Mouse (Mus musculus) heart, embryonic 14.5 days (tissue): ENCODE measurements around the gene Flt3l. TPM values are rescaled to one million over a fixed set of nuclear protein-coding genes. Genes with fewer than 3 reads are reported as not detected.
A peak's percentile ranks its signal among the peaks of the same experiment; 100 is the strongest.

Source experiments
- ATAC-seq: fragments of 200-750 bp; cut with Nextera tagmentation; 2 replicates; pipeline ENCODE4 v1.8.0; 2017; ENCODE audit warnings: low read depth, moderate TSS enrichment; ENCODE audit not compliant: insufficient number of reproducible peaks, insufficient read depth, low FRiP score
- H3K27ac ChIP-seq, 2 experiments: fragments of 200-500 bp in 1 of 2; fragments of 300-500 bp in 1 of 2; sonication (generic) in 1 of 2; replicated peaks in 1 of 2; 2 replicates each; pipeline ENCODE4 v1.5.1; 2012 to 2014; ENCODE audit warnings: low read depth in 2 of 2, low read length in 2 of 2, control low read depth in 1 of 2, mild to moderate bottlenecking in 1 of 2, mixed read lengths in 1 of 2; ENCODE audit not compliant: control insufficient read depth in 1 of 2, insufficient read depth in 1 of 2
- H3K27me3 ChIP-seq: fragments of 300-500 bp; sonication (generic); 2 replicates; pipeline ENCODE4 v1.6.1; 2014; ENCODE audit warnings: mild to moderate bottlenecking, low read length, control low read depth; ENCODE audit not compliant: control insufficient read depth, insufficient read depth
- H3K36me3 ChIP-seq: fragments of 300-500 bp; sonication (generic); 2 replicates; pipeline ENCODE4 v1.6.1; 2014; ENCODE audit warnings: mild to moderate bottlenecking, control low read depth, low read length, mixed read lengths; ENCODE audit not compliant: control insufficient read depth, insufficient read depth
- H3K4me1 ChIP-seq, 2 experiments: fragments of 200-500 bp in 1 of 2; fragments of 300-500 bp in 1 of 2; sonication (generic) in 1 of 2; 2 replicates each; pipeline ENCODE4 v1.6.1; 2012 to 2014; ENCODE audit warnings: low read length in 2 of 2, control low read depth in 1 of 2, mixed read lengths in 1 of 2; ENCODE audit not compliant: control insufficient read depth in 2 of 2, insufficient read depth in 2 of 2
- H3K4me2 ChIP-seq: fragments of 300-500 bp; sonication (generic); 2 replicates; pipeline ENCODE4 v1.6.1; 2014; ENCODE audit warnings: mild to moderate bottlenecking, low read length
- H3K4me3 ChIP-seq, 2 experiments: fragments of 200-500 bp in 1 of 2; fragments of 300-500 bp in 1 of 2; sonication (generic) in 1 of 2; 2 replicates each; pipeline ENCODE4 v1.5.1; 2012 to 2014; ENCODE audit warnings: low read length in 2 of 2, mild to moderate bottlenecking in 2 of 2, control low read depth in 1 of 2, low read depth in 1 of 2, moderate library complexity in 1 of 2; ENCODE audit not compliant: control insufficient read depth in 1 of 2, insufficient read depth in 1 of 2
- H3K9ac ChIP-seq: fragments of 300-500 bp; sonication (generic); 2 replicates; pipeline ENCODE4 v1.6.1; 2014; ENCODE audit warnings: mild to moderate bottlenecking, low read length
- H3K9me3 ChIP-seq: fragments of 300-500 bp; sonication (generic); 2 replicates; pipeline ENCODE4 v1.6.1; 2016; ENCODE audit warnings: low read length, control low read depth; ENCODE audit not compliant: control insufficient read depth
- WGBS: fragments of 180-500 bp; shearing (Covaris S2); extraction: QIAGEN DNeasy Blood & Tissue Kit; methylation state at CpG from one replicate; pipeline ENCODE4 v1.1.7; 2014; 5-methylcytosine and 5-hydroxymethylcytosine counted together
- polyA plus RNA-seq: library from polyadenylated mRNA; unstranded; fragments of >200 nt; fragmentation: Nextera tagmentation; extraction: Ambion mirVana; gene quantifications from 2 replicates; pipeline ENCODE4 v1.2.1, GENCODE M21; 2014

The Flt3l gene
- polyA plus RNA-seq, 1 experiment from 2014 or later = 1.3 TPM

GRCm38 (mm10) chr7:45122561-45123185 lies 13.6 kb downstream of the Flt3l start:
- Histone ChIP-seq H3K4me2 (peak overlapping the region; percentile 71), H3K36me3 (peaks cover 83% of the 10 kb centered on the region), H3K9ac (peak overlapping the region; percentile 99), H3K9me3 (no peaks in the 10 kb centered on the region), H3K27ac (0 out of 4 replicates have a peak overlapping the region, but pooled peaks of 1 of the 2 experiments have one; percentile 85), H3K4me3 (peak overlapping the region; percentile 81 to 89), H3K4me1 (peaks cover 20 to 33% of the 10 kb centered on the region in 2 experiments), H3K27me3 (no peaks in the 10 kb centered on the region)
- 82% methylated on average over 15 of the region's 15 CpGs for WGBS
- no peak for ATAC-seq

GRCm38 (mm10) chr7:45121966-45122365 lies 14.3 kb downstream of the Flt3l start:
- Histone ChIP-seq H3K9ac (peak overlapping the region; percentile 52), H3K4me1 (peaks cover 16 to 27% of the 10 kb centered on the region in 2 experiments), H3K9me3 (no peaks in the 10 kb centered on the region), H3K27ac (peak overlapping the region in 1 of 2 experiments; percentile 33; a peak in 2 of 4 replicates), H3K4me2 (peak overlapping the region; percentile 4; the same call in 1 of the 2 replicates), H3K36me3 (peaks cover 77% of the 10 kb centered on the region), H3K4me3 (no peak overlapping the region), H3K27me3 (no peaks in the 10 kb centered on the region)
- ATAC-seq = no peak

GRCm38 (mm10) chr7:45121404-45121803 lies 14.8 kb downstream of the Flt3l start:
- ATAC-seq = no peak
- 0 out of 2 replicates have a peak overlapping the region, but pooled peaks have one; percentile 4 for H3K4me2 ChIP-seq
- H3K4me1 ChIP-seq = peaks cover 11 to 21% of the 10 kb centered on the region in 2 experiments
- peak overlapping the region; percentile 52 for H3K9ac ChIP-seq
- WGBS = 47% methylated on average over 8 of the region's 8 CpGs
- peaks cover 71% of the 10 kb centered on the region for H3K36me3 ChIP-seq
- H3K27ac ChIP-seq = peak overlapping the region in 1 of 2 experiments; percentile 33; a peak in 2 of 4 replicates
- no peak overlapping the region for H3K4me3 ChIP-seq
- no peaks in the 10 kb centered on the region for H3K27me3 ChIP-seq
- H3K9me3 ChIP-seq = no peaks in the 10 kb centered on the region

GRCm38 (mm10) chr7:45119780-45120709 lies 16.2 kb downstream of the Flt3l start:
- Histone ChIP-seq H3K4me1 (peaks cover 10 to 21% of the 10 kb centered on the region in 2 experiments), H3K4me2 (no peak overlapping the region), H3K9ac (no peak overlapping the region), H3K36me3 (peaks cover 58% of the 10 kb centered on the region), H3K27me3 (no peaks in the 10 kb centered on the region), H3K27ac (no peak overlapping the region), H3K9me3 (no peaks in the 10 kb centered on the region), H3K4me3 (no peak overlapping the region)
- WGBS = 75% methylated on average over 5 of the region's 5 CpGs
- ATAC-seq = no peak

GRCm38 (mm10) chr7:45118336-45118735 lies 17.9 kb downstream of the Flt3l start:
- H3K4me3 ChIP-seq = no peak overlapping the region
- H3K36me3 ChIP-seq = peaks cover 54% of the 10 kb centered on the region
- no peak overlapping the region for H3K4me2 ChIP-seq
- no peak overlapping the region for H3K27ac ChIP-seq
- H3K27me3 ChIP-seq = no peaks in the 10 kb centered on the region
- ATAC-seq = no peak
- peaks cover 10 to 24% of the 10 kb centered on the region in 2 experiments for H3K4me1 ChIP-seq
- WGBS = 87% methylated on average over 6 of the region's 6 CpGs
- H3K9me3 ChIP-seq = no peaks in the 10 kb centered on the region
- no peak overlapping the region for H3K9ac ChIP-seq

GRCm38 (mm10) chr7:45117566-45117965 lies 18.7 kb downstream of the Flt3l start:
- Histone ChIP-seq H3K36me3 (peaks cover 47% of the 10 kb centered on the region), H3K9ac (no peak overlapping the region), H3K27me3 (no peaks in the 10 kb centered on the region), H3K4me3 (no peak overlapping the region), H3K27ac (no peak overlapping the region), H3K4me2 (no peak overlapping the region), H3K9me3 (no peaks in the 10 kb centered on the region), H3K4me1 (peaks cover 6 to 18% of the 10 kb centered on the region in 2 experiments; a peak in 3 of 4 replicates)
- 78% methylated on average over 8 of the region's 8 CpGs for WGBS
- no peak for ATAC-seq

GRCm38 (mm10) chr7:45113476-45113875 lies 22.8 kb downstream of the Flt3l start:
- H3K4me3 ChIP-seq = no peak overlapping the region
- H3K36me3 ChIP-seq = peaks cover 8% of the 10 kb centered on the region; the same call in 1 of the 2 replicates
- no peak overlapping the region for H3K9ac ChIP-seq
- ATAC-seq = no peak
- H3K9me3 ChIP-seq = no peaks in the 10 kb centered on the region
- H3K27me3 ChIP-seq = no peaks in the 10 kb centered on the region
- no peak overlapping the region for H3K4me2 ChIP-seq
- WGBS = 13% methylated on average over 2 of the region's 2 CpGs
- peak overlapping the region; percentile 28 to 63; a peak in 2 of 4 replicates for H3K27ac ChIP-seq
- H3K4me1 ChIP-seq = peaks cover 6 to 8% of the 10 kb centered on the region in 2 experiments; a peak in 3 of 4 replicates
